Mouse (Mus musculus): Measurements from ENCODE around the gene Phkg1. TPM values are rescaled to one million over a fixed set of nuclear protein-coding genes. Genes with fewer than 3 reads are reported as not detected.
"Not testable (repeated sequence)": the region's sequence is repeated elsewhere in the genome, so short reads cannot be mapped to it uniquely, and the experiment has no call there.

The Phkg1 gene
- polyA plus RNA-seq, 1 experiment = 5.6 TPM

GRCm38 (mm10) chr5:129908242-129908965 lies 10.1 kb upstream of the Phkg1 start, which contains the start of gene Nupr1l:
Gene Nupr1l, plus strand, starts transcription at chr5:129908540.
- no peak for DNase-seq (ENCODE audit: low read depth)

GRCm38 (mm10) chr5:129907775-129908174 lies 9.4 kb upstream of the Phkg1 start:
- no peak for DNase-seq (ENCODE audit: low read depth)

- DNase-seq (ENCODE audit: low read depth) = peak; percentile 75
These were observed 2.9 kb downstream of the Phkg1 start, which contains the start of gene Zbed5 for GRCm38 (mm10) chr5:129895198-129896088. Gene Zbed5, plus strand, starts transcription at chr5:129895723.

- DNase-seq (ENCODE audit: low read depth) = not testable (repeated sequence)
These were observed 8.0 kb downstream of the Phkg1 start for GRCm38 (mm10) chr5:129890390-129890789.

GRCm38 (mm10) chr5:129886911-129887636 lies 11.3 kb downstream of the Phkg1 start, which contains the start of gene Chchd2:
Gene Chchd2, minus strand, starts transcription at chr5:129887470.
- DNase-seq (ENCODE audit: low read depth) = peak; percentile 84

GRCm38 (mm10) chr5:129886271-129886670 lies 12.1 kb downstream of the Phkg1 start:
- DNase-seq (ENCODE audit: low read depth) = no peak

- DNase-seq (ENCODE audit: low read depth) = no peak
These were observed 18.5 kb downstream of the Phkg1 start for GRCm38 (mm10) chr5:129879888-129880287.

GRCm38 (mm10) chr5:129878946-129879345 lies 19.4 kb downstream of the Phkg1 start:
- DNase-seq (ENCODE audit: low read depth) = no peak

- DNase-seq (ENCODE audit: low read depth) = no peak
These were observed 20.5 kb downstream of the Phkg1 start for GRCm38 (mm10) chr5:129877731-129878455.

GRCm38 (mm10) chr5:129875098-129875497 lies 23.3 kb downstream of the Phkg1 start:
- DNase-seq (ENCODE audit: low read depth) = no peak

- DNase-seq (ENCODE audit: low read depth) = no peak
These were observed 24.4 kb downstream of the Phkg1 start for GRCm38 (mm10) chr5:129873942-129874341.

GRCm38 (mm10) chr5:129871238-129871637 lies 27.1 kb downstream of the Phkg1 start:
- DNase-seq (ENCODE audit: low read depth) = no peak

GRCm38 (mm10) chr5:129869238-129869995 lies 28.9 kb downstream of the Phkg1 start:
- no peak for DNase-seq (ENCODE audit: low read depth)

- DNase-seq (ENCODE audit: low read depth) = no peak
These were observed 32.5 kb downstream of the Phkg1 start for GRCm38 (mm10) chr5:129865841-129866240.

- no peak for DNase-seq (ENCODE audit: low read depth)
These were observed 33.9 kb downstream of the Phkg1 start for GRCm38 (mm10) chr5:129864467-129864866.

GRCm38 (mm10) chr5:129862325-129862724 lies 36.0 kb downstream of the Phkg1 start:
- no peak for DNase-seq (ENCODE audit: low read depth)

GRCm38 (mm10) chr5:129856414-129856813 lies 41.9 kb downstream of the Phkg1 start:
- DNase-seq (ENCODE audit: low read depth) = no peak

- DNase-seq (ENCODE audit: low read depth) = no peak
These were observed 43.2 kb downstream of the Phkg1 start for GRCm38 (mm10) chr5:129855163-129855562.

GRCm38 (mm10) chr5:129847558-129847820 lies 50.9 kb downstream of the Phkg1 start:
- no peak for DNase-seq (ENCODE audit: low read depth)

GRCm38 (mm10) chr5:129846752-129847557 lies 51.4 kb downstream of the Phkg1 start, which contains the start of gene Sumf2:
Gene Sumf2, plus strand, starts transcription at chr5:129846986.
- peak; percentile 66 for DNase-seq (ENCODE audit: low read depth)
